Mouse (Mus musculus): ENCODE data around the gene Ykt6.
"Not testable (repeated sequence)": the region's sequence is repeated elsewhere in the genome, so short reads cannot be mapped to it uniquely, and the experiment has no call there.

Ykt6 gene

GRCm38 (mm10) chr11:5995989-5996388 is 40.5 kb downstream of the Ykt6 start:
- DNase-seq, result peak; percentile 98

- no peak for DNase-seq
Measured at GRCm38 (mm10) chr11:5998472-5998871, 43.0 kb downstream of the Ykt6 start.

GRCm38 (mm10) chr11:5999832-6000771 is 44.6 kb downstream of the Ykt6 start:
- DNase-seq, result peak; percentile 99

- peak; percentile 92 for DNase-seq
Measured at GRCm38 (mm10) chr11:6000961-6001682, 45.6 kb downstream of the Ykt6 start.

GRCm38 (mm10) chr11:6001981-6002649 is 46.6 kb downstream of the Ykt6 start:
- DNase-seq, result peak; percentile 94

GRCm38 (mm10) chr11:6003046-6003639 is 47.6 kb downstream of the Ykt6 start:
- DNase-seq, result peak; percentile 94

- DNase-seq, result not testable (repeated sequence)
Measured at GRCm38 (mm10) chr11:6005374-6006043, 50.0 kb downstream of the Ykt6 start.

GRCm38 (mm10) chr11:6006351-6007009 is 51.0 kb downstream of the Ykt6 start:
- peak; percentile 93 for DNase-seq

- not testable (repeated sequence) for DNase-seq
Measured at GRCm38 (mm10) chr11:6007010-6007778, 51.7 kb downstream of the Ykt6 start.

- not testable (repeated sequence) for DNase-seq
Measured at GRCm38 (mm10) chr11:6007779-6008128, 52.3 kb downstream of the Ykt6 start.

GRCm38 (mm10) chr11:6010751-6011482 is 55.4 kb downstream of the Ykt6 start:
- DNase-seq, result not testable (repeated sequence)

GRCm38 (mm10) chr11:6011879-6012278 is 56.4 kb downstream of the Ykt6 start:
- DNase-seq, result no peak

GRCm38 (mm10) chr11:6013359-6013758 is 57.9 kb downstream of the Ykt6 start:
- DNase-seq, result no peak

GRCm38 (mm10) chr11:6015011-6015431 is 59.5 kb downstream of the Ykt6 start:
- no peak for DNase-seq

GRCm38 (mm10) chr11:6016368-6016767 is 60.9 kb downstream of the Ykt6 start:
- DNase-seq, result no peak

GRCm38 (mm10) chr11:6016797-6017395 is 61.4 kb downstream of the Ykt6 start:
- DNase-seq, result no peak
